Mouse (Mus musculus): ENCODE data around the gene 1700008P02Rik. TPM values are rescaled to one million over a fixed set of nuclear protein-coding genes. Genes with fewer than 3 reads are reported as not detected.
"Not testable (repeated sequence)": the region's sequence is repeated elsewhere in the genome, so short reads cannot be mapped to it uniquely, and the experiment has no call there.

Gene 1700008P02Rik
- not detected for total RNA-seq (2021)
- long read RNA-seq, experiment 1: 0 reads
- long read RNA-seq, experiment 2: 0 reads

GRCm38 (mm10) chr3:6620343-6620742, at the start of gene 1700008P02Rik:
Gene 1700008P02Rik (minus strand): TSS chr3:6620443.
- no peak for DNase-seq (ENCODE audit: low spot score in 2 of 2)

- no peak for DNase-seq (ENCODE audit: low spot score in 2 of 2)
These were observed 29.2 kb upstream of the 1700008P02Rik start for GRCm38 (mm10) chr3:6649411-6649810.

- not testable (repeated sequence) for DNase-seq (ENCODE audit: low spot score in 2 of 2)
These were observed 17.9 kb upstream of the 1700008P02Rik start for GRCm38 (mm10) chr3:6638151-6638550.

- DNase-seq (ENCODE audit: low spot score in 2 of 2): no peak
These were observed 14.0 kb upstream of the 1700008P02Rik start for GRCm38 (mm10) chr3:6634256-6634655.

- no peak for DNase-seq (ENCODE audit: low spot score in 2 of 2)
These were observed 2.4 kb downstream of the 1700008P02Rik start for GRCm38 (mm10) chr3:6617881-6618280.

Measured in left cerebral cortex, adult 18-20 months (tissue).